Mouse (Mus musculus) liver, postnatal 0 days (tissue): ENCODE measurements around the gene Pgm5.

Source experiments
- CTCF ChIP-seq: sonication (generic); IDR thresholded peaks from 2 replicates; pipeline ENCODE4 v1.5.1; 2016; ENCODE audit warnings: antibody characterized with exemption, low read depth
- EP300 ChIP-seq: IDR thresholded peaks from 2 replicates; pipeline ENCODE4 v1.6.1; 2016; ENCODE audit warnings: antibody characterized with exemption, low read depth, mild to moderate bottlenecking

- no peak for TF ChIP-seq CTCF
- TF ChIP-seq EP300: no peak
Measured at GRCm38 (mm10) chr19:24718021-24718420, 143.6 kb downstream of the Pgm5 start.
